Mouse (Mus musculus) MEL-GATA-1-ER (cell line): ENCODE data around the gene Tcaf3.

Source experiments
- DNase-seq: peaks from one replicate; pipeline ENCODE4 v3.0.0-alpha.2; 2012; ENCODE audit warnings: low read depth; ENCODE audit errors: extremely low read depth

Gene Tcaf3

GRCm38 (mm10) chr6:42597592-42597991 lies at the start of gene Tcaf3:
Gene Tcaf3 (minus strand): TSS chr6:42597692.
- DNase-seq: no peak

- no peak for DNase-seq
These were observed 47.5 kb upstream of the Tcaf3 start, which contains the start of gene Tcaf2 for GRCm38 (mm10) chr6:42644912-42645549. Gene Tcaf2 (minus strand): TSS chr6:42645254.

GRCm38 (mm10) chr6:42634393-42634792 lies 36.9 kb upstream of the Tcaf3 start:
- no peak for DNase-seq

- DNase-seq: no peak
These were observed 33.9 kb upstream of the Tcaf3 start for GRCm38 (mm10) chr6:42631395-42631794.

GRCm38 (mm10) chr6:42616904-42617303 lies 19.4 kb upstream of the Tcaf3 start:
- no peak for DNase-seq

GRCm38 (mm10) chr6:42612218-42612617 lies 14.7 kb upstream of the Tcaf3 start:
- no peak for DNase-seq

GRCm38 (mm10) chr6:42610954-42611522 lies 13.5 kb upstream of the Tcaf3 start:
- no peak for DNase-seq

- no peak for DNase-seq
These were observed 4.2 kb downstream of the Tcaf3 start for GRCm38 (mm10) chr6:42593138-42593882.

GRCm38 (mm10) chr6:42586569-42586968 lies 10.9 kb downstream of the Tcaf3 start:
- DNase-seq: no peak

GRCm38 (mm10) chr6:42583488-42583872 lies 14.0 kb downstream of the Tcaf3 start:
- DNase-seq: no peak

- DNase-seq: no peak
These were observed 14.6 kb downstream of the Tcaf3 start for GRCm38 (mm10) chr6:42582741-42583487.

- DNase-seq: no peak
These were observed 18.8 kb downstream of the Tcaf3 start for GRCm38 (mm10) chr6:42578678-42579077.

- no peak for DNase-seq
These were observed 20.1 kb downstream of the Tcaf3 start for GRCm38 (mm10) chr6:42577433-42577832.

GRCm38 (mm10) chr6:42568205-42568604 lies 29.3 kb downstream of the Tcaf3 start:
- DNase-seq: no peak

- DNase-seq: no peak
These were observed 31.4 kb downstream of the Tcaf3 start for GRCm38 (mm10) chr6:42566076-42566598.

GRCm38 (mm10) chr6:42562280-42562679 lies 35.2 kb downstream of the Tcaf3 start:
- DNase-seq: no peak

- DNase-seq: no peak
These were observed 36.6 kb downstream of the Tcaf3 start for GRCm38 (mm10) chr6:42560885-42561284.

GRCm38 (mm10) chr6:42558641-42559040 lies 38.9 kb downstream of the Tcaf3 start:
- DNase-seq: no peak

GRCm38 (mm10) chr6:42547461-42547860 lies 50.0 kb downstream of the Tcaf3 start, which contains the start of gene Olfr455:
Gene Olfr455 (minus strand): TSS chr6:42547587.
- no peak for DNase-seq

GRCm38 (mm10) chr6:42546180-42546579 lies 51.3 kb downstream of the Tcaf3 start:
- DNase-seq: no peak

GRCm38 (mm10) chr6:42545451-42545885 lies 52.0 kb downstream of the Tcaf3 start:
- DNase-seq: no peak
